Mouse (Mus musculus): Measurements from ENCODE around the gene Zc3h12b.
A peak's percentile ranks its signal among the peaks of the same experiment; 100 is the strongest.
"Not testable (repeated sequence)": the region's sequence is repeated elsewhere in the genome, so short reads cannot be mapped to it uniquely, and the experiment has no call there.

Gene Zc3h12b

DNA sequence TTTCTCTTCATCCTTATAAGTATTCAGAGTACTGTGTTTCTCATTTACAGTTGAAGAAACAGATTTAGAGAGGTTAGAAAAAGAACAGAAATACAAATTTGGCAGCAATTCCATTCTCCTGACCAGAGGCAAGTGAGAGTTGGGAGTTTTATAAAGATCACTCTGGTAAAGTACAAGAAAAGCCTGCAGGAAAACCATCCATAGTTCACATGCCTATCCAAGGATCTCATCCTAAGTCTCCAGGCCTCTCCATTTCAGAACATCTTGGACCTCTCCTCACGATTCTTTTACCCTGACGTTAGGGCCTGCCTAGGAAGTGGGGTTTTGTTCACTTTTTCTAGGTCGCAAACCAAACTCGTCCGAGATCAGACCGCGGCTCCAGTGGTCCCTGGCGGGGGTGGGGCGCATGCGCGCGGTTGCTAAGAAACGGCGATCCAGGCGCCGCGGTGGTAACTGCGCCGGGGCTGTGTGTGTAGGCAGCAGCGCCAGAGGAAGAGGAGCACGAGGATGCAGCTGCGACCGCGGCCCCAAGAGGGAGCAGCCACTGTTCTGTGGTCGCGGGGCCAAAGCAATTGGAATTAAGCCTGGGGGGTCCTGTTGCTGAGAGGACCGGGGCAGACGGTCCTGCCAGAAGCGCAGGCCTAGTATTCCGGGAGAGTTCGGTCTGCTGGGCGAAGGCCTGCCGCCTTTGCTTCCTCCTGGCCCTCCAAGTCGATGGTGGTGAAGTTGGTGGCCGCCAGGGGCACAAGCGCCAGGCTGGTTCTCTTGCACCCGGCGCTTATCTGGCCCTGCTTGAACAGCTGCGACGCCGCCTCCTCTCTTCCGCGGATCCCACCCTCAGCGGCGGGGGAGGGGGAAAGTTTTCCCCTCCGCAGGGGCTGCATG, at the start of gene Zc3h12b:
TSS of gene Zc3h12b (plus strand) at position 452 of the 885 bp plus-strand sequence.
- peak; percentile 58 for DNase-seq (ENCODE audit: low spot score)

DNA sequence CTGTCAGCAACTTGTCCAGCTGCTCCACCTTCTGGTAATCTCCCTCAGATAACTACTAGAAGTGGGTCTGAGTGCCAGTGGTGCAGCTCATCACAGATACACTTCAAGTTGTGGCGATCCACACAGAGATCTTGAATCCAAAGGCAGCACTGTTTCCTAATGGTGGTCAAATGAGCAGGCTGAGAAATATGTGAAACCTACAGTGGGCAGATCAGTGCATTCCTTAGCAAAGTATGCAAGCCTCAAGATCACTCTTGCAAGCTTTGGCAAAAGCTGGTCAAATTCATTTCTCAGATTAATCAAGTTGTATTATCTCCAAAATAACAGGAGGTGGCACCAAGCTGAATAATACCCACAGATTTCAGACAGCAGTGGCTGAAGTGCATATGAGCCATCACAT, 29.3 kb upstream of the Zc3h12b start:
- no peak for DNase-seq (ENCODE audit: low spot score)

DNA sequence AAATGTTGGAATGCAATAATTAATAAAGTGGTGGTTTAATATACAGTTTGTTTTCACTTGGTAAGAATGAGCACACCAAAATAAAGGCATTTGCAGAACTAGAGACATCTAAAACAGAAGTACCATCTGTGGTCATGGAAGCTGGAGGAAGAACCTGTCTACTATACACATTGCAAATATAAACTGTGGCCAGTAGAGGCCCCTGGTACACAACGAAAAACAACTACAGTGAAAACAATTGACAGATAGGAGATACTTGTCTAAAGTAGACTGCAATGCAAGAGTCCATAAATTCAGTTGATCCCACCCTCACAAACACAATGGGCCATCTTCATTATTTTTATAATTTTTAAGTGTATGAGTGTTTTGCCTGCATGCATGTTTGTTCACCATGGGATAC, 24.4 kb upstream of the Zc3h12b start:
- no peak for DNase-seq (ENCODE audit: low spot score)

DNA sequence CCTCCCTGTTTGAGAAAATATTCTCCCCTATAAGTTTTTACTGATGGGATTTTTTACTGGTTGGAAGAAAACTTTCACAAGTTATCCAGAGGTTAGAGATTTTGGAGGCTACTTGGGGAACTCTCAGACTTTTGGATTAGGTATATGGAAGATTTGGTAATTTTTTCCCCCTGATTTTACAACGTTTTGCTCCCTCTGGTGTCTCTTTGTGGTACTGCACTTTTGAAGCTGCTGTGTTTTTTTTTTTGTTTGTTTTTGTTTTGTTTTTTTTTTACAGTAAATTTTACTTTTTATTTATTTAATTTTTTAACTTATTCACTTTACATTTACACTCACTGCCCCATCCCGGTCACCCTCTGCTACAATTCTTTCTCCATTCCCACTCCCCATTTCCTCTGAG, 26.8 kb downstream of the Zc3h12b start:
- peak; percentile 7 for DNase-seq (ENCODE audit: low spot score)

DNA sequence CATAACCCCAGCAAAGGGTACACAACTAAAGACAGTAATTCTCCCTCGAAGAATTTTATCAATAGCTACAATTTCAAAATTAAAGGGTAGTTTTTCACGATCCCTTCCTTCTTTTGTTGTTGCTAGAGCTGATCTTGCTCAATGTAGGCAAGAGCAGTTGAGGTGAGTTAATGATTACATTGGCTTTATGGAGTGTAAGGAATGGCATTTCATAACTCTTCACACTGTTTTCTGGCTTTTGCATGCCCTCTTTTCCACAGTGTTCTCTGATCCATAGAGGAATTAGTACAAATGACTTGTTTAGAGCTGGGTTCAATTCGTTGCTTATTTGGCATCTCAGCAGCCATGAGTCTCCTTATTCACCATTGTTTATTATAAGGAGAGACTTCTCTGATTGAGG, 84.4 kb downstream of the Zc3h12b start:
- DNase-seq (ENCODE audit: low spot score) = no peak

DNA sequence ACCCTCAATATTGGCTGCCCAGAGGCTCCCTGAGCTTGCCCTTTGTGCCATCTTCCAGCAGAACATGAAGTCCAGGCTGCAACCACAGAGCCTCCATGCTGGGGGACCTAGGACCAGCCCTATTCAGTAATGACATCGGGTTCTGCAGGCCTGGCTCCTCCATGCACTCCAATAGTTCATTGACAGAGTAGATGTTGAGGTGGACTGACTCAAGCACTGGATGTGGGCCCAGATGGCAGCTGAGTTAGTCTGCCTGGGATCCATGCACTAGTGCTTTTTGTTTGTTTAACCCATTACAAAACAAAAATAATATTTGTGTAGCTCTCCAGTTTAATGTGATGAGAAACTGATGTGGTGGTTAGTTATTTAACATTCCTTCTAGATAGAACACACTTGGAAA, 90.3 kb downstream of the Zc3h12b start:
- no peak for DNase-seq (ENCODE audit: low spot score)

DNA sequence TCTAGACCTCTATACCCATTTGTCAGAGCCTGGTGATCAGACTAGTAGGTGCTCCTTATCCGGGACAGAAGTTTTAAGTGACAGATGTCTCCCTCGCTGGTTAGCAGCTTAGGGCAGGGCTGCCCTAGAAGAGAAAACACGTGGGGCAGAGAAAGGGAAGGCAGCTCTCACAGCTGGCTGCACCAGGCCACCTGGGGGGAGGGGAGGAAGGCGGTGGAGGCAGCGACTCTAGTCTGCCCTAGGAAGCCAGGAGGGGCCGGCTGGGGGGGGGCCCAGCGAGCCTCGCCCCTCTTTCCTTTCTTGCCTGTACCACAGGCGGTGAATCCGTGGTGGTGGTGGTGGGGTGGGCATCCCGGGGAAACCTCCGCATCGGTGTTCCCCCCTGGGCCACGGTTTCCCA, 141.3 kb downstream of the Zc3h12b start:
- no peak for DNase-seq (ENCODE audit: low spot score)

DNA sequence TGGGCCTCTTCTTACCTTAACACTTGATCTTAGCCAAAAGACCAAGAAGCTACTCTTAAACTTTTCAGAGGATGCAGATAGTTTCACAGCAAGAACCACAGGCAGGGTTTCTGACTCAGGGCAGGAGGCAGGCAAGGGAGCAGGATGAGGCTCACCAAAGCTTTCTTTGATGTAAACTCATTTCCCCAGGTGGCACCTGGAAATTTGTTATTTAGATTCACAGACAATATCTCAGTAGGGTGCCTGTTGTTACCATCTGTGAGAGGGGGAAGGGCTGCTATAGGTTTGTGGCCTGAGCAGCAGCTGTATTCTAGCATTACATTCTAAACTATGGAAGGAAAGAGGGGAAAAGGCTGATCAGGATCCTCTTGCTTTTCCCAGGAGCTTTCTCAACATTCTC, 169.6 kb downstream of the Zc3h12b start:
- no peak for DNase-seq (ENCODE audit: low spot score)

DNA sequence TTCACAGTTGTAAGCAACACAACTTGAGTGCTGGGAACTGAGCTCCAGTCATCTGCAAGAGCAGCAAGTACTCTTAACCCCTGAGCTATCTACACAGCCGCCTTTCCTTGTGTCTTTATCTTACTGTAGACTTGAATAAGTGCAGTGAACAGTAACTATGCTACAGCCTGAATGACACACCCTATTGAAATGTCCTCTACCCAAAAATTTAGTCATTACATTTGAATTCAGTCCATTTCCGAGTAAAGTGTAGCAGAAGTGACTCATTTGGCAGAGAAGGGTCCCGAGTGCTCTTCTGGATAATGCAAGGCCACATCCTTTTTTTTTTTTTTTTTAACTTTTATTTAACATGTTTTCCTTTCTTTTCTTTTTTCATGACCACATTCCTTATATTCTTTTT, 191.2 kb downstream of the Zc3h12b start:
- no peak for DNase-seq (ENCODE audit: low spot score)

DNA sequence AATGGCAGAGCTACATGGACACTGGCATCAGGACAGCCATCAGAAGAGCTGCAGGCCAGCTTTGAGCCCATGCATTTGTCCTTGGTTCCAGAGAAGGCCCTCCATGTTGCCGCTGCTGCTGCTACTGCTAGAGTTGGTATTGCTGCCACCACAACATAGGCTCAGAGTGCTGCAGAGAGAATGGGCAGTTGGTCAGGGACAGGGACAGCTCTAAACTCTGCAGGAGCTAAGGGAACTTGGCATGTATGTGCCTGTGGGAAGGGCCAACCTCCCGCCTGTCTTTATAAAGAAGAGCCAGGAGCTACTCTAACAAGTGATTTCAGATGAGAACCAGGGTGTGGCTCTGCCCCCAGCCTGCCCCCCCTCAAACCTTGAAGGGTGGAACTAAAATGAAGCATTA, 224.0 kb downstream of the Zc3h12b start:
- DNase-seq (ENCODE audit: low spot score) = no peak

DNA sequence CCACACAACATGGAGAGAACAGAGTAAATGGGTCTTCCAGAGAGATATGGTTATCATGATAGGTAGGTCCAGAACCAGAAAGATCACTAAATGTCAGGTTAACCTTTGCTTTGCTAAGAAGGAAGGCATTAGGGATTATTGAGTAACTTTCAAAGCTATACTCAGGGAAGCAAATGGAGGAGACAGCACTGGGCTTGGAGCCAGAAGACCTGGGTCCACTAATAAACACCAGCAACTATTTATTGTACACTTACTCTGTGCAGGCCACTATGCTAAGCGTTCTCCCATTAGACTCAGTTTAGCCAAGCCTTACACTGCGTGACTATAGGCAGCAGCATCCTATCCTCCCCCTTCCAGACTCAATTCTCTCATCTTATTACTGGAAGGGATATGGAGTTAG, 234.0 kb downstream of the Zc3h12b start:
- no peak for DNase-seq (ENCODE audit: low spot score)

DNA sequence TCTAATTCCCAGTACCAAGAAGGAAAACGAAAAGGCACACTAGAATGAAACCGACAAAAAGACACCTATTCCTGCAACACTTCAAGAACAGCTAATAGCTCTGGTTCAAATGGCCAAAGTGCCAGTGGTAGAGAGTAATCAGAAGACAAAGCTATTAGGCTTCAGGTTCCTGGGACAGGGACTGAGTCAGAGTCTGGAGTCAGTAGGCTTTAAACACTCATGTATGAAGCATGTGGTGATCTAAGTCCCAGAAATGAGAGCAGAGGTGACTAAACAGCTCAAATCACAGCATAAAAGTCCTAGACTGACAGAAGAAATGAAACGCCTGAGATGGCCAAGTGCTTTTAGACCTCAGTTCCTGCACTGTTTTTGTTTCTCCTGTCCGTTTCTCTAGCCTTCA, 236.7 kb downstream of the Zc3h12b start:
- no peak for DNase-seq (ENCODE audit: low spot score)

DNA sequence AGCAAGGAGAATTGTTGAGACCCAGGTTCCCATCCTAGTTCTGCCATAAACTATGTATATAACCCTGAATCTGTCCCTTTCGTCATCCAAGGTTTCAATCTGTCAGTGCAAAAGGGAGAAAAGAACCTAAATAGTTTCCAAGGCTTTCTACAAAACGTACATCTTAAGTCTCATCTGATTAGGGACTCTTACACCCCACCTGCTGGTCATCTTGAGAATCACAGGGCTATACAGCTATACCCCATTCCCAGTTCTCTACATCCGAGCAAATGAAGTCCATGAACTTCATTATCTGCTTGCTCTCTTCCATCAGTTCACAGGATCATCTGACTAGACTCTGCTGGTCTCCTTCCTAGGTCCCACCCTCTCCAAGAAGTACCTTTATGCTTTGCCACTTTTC, 239.3 kb downstream of the Zc3h12b start:
- peak; percentile 17 for DNase-seq (ENCODE audit: low spot score)

DNA sequence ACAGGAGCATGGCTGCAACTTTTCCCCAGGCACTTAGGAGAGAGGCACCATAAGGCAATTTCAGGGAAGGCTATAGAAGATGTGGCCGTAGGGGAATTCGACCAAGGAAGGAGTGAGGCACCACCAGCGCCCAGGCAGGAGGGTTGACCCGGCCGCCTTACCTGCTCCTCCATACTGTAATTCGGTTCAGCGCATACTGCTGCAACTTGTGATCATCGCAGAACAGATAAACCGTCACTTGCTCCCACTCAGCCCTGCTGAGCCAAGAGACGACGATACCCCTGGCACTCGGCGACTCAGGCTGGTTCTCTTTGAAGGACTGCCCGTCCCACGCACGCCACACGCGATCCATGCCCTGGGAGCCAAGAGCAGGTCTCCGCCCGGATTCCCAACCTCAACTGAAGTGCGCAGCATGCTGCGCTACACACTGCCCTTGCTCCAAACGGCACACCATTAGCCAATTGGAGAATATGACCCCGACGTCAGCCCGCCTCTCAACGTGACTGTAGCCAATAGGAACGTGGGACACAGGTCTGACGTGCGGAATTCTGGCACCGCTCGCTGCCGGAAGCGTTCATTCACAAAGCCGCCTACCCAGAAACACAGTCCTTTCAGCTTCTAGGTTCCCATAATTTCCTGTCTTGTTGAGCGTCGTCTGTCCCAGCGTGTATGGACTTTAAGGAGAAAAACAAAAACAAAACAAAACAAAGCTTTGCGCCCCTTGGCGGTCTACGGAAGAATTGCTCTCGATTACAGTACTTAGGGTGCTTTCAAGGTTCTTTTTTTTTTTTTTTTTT, 245.2 kb downstream of the Zc3h12b start, which contains the start of gene Las1l:
TSS of gene Las1l (minus strand) at position 466 of the 797 bp plus-strand sequence.
- DNase-seq (ENCODE audit: low spot score) = peak; percentile 91

DNA sequence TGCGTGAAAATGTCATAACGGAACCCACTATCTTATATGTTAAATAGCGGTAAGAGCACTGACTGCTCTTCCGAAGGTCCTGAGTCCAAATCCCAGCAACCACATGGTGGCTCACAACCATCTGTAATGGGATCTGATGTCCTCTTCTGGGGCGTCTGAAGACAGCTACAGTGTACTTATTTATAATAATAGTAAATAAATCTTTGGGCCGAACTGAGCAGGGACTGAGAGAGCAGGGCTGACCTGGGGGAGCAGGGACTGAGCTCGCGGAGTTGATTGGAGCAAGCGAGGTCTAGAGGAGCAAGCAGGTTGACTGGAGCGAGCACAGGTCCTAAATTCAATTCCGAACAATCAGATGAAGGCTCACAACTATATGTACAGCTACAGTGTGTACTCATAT, 246.0 kb downstream of the Zc3h12b start:
- DNase-seq (ENCODE audit: low spot score) = not testable (repeated sequence)

DNA sequence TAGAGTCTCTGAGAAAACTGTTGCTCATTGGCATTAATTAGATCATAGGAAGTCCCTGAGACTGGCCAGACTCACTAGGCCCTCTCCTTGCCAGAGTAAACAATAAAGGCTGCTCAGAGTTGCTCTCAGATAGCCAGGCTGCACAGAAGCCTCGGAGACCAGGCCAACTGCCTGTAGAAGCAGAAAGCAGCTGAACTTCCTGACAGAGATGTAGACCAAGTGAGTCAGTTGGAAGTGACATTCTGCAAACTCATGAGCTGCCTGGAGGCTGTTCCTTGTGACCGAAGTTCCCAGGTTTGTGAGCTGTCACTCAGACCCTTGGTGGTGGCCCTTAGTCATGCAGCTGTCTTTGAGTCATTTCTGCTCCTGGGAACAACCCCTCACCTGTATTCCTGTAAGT, 251.9 kb downstream of the Zc3h12b start:
- no peak for DNase-seq (ENCODE audit: low spot score)

DNA sequence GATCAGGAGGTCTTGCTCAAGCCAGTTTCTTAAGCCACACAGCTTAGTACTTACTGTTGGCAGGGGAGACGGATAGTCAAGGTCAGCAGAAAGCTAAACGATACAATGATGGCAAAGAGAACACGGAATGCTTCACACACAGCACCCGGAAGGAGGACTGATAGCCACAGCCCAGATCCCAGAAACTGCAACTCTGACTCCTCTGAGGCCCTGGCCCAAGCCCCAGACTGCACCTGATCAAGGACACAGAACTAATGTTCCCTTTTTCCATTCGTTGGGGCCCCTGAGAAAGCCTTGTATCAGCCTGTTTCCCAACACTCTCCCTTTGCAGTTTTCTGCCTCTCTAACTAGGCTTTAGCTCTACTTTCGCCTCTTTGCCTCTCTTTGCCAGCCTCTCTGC, 253.6 kb downstream of the Zc3h12b start:
- DNase-seq (ENCODE audit: low spot score) = no peak

DNA sequence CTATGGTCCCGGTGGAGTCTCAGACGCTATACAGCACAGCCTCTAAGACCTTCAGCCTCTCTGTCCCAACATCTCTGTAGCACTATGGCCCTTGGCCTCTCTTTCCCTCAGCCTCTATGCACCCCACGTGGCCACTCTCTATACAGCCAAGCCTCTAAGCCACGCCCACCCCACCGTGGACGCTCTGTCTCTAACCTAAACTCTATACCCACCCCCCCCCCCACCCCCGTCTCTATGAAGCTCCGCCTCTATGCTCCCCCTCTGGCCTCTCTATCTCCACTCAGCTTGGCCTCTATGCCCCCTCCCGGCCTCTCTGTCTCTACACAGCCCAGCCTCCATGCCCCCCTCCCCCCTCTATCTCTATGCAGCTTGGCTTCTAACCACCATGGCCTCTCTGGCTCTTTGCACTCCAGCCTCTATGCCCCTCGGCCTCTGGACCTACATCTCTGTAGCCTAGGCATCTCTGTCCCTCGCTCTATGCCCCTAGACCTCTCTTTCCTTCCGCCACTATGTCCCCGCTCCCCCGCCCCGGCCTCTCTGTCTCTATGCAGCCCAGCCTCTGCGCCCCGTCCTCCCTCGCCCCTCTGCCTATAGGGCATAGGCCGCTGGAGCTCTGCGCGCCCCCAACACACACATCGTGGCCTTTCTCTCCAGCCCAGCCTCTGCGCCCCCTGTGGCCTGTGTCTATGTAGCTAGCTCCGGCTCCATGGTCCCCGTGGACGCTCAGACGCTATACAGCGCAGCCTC, 256.5 kb downstream of the Zc3h12b start:
- no peak for DNase-seq (ENCODE audit: low spot score)

DNA sequence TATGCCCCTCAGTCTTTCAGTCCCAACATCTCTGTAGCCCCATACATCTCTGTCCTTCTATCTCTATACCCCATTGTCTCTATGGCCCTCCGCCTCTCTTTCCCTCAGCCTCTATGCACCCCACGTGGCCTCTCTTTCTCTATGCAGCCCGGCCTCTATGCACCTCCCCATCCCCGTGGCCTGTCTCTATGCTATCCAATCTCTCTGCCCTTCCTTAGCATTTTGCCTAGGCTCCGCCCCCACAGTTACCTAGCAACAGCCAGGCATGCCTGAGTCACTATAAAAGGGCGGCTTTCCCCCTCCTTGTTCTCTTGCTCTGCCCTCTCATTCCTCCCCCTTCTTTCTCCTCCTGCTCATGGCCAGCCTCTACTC, 257.1 kb downstream of the Zc3h12b start:
- no peak for DNase-seq (ENCODE audit: low spot score)

DNA sequence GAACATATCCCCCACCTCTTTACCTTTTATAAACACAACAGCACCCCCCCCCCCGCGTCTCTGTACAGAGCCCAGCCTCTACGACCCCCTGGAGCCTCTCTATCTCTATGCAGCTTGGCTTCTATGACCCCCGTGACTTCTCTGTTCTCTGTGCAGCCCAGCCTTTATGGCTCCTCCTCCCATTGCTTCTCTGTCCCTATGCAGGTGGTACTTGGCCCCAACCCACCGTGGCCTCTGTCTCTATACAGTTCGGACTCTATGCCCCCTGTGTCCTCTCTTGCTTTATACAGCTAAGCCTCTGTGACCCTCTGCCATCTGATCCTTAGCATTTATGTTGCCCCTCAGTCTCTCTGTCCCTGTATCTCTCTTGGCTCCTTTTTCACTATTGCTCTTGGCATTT, 257.6 kb downstream of the Zc3h12b start:
- no peak for DNase-seq (ENCODE audit: low spot score)

DNA sequence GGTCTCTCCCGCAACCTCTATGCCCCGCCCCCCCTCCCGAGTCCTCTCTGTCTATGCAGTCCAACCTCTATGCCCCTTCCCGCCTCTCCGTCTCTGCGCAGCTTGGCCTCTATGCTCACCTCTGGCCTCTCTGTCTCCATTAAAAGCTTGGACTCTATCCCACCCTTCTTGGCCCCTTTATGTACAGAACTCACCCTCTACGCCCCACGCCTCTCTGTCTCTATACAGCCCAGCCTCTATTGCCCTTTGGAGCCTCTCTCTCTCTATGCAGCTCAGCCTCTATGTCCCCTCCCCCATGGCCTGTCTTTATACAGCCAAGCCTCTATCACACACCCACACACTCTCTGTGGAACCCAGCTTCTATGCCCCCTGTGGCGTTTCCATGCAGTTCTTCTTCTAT, 258.5 kb downstream of the Zc3h12b start:
- no peak for DNase-seq (ENCODE audit: low spot score)
